Mouse (Mus musculus): ENCODE data around the gene Mov10l1. TPM values are rescaled to one million over a fixed set of nuclear protein-coding genes. Genes with fewer than 3 reads are reported as not detected.
A peak's percentile ranks its signal among the peaks of the same experiment; 100 is the strongest.

Gene Mov10l1
- polyA plus RNA-seq, 1 experiment from 2014 or later: not detected

DNA sequence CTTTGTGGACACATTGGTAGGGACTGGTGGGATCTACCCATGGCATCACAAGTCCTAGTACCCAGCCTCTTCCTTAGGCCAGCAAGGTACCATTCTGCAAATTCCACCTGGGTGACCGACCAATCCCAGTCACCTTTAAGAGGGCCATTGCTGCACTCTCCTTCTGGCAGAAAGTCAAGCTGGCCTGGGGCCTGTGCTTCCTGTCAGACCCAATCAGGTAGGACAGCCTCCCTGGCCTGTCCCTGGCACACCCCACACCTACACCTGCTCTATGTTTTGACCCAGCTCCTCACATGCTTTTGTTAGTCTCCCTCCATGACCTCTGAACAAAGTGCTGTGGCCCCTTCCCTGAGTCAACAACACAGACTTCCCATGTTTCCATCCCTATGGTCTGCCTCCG is 102.1 kb downstream of the Mov10l1 start:
- H3K27me3 ChIP-seq: no peaks in the 10 kb centered on the region
- H3K4me1 ChIP-seq (replicated peaks): peaks cover 14% of the 10 kb centered on the region
- 93% methylated on average over 2 of the region's 2 CpGs for WGBS
- H3K9me3 ChIP-seq: no peaks in the 10 kb centered on the region
- no peak overlapping the region for H3K4me2 ChIP-seq (replicated peaks)
- no peak overlapping the region for H3K4me3 ChIP-seq (replicated peaks)
- no peak overlapping the region for H3K27ac ChIP-seq
- peaks cover 67% of the 10 kb centered on the region for H3K36me3 ChIP-seq
- no peak overlapping the region for H3K9ac ChIP-seq (replicated peaks)
- ATAC-seq: no peak

- peaks cover 29% of the 10 kb centered on the region for H3K4me1 ChIP-seq (replicated peaks)
- H3K9ac ChIP-seq (replicated peaks): peak within 1 kb of the TSS; percentile 97
- H3K4me2 ChIP-seq (replicated peaks): peak within 1 kb of the TSS; percentile 90
- peaks cover 52% of the 10 kb centered on the region for H3K36me3 ChIP-seq
- H3K27ac ChIP-seq: peak within 1 kb of the TSS; percentile 86
- peak within 1 kb of the TSS; percentile 84 for H3K4me3 ChIP-seq (replicated peaks)
- peak; percentile 94 for ATAC-seq
- H3K9me3 ChIP-seq: no peaks in the 10 kb centered on the region
- 3% methylated on average over 29 of the region's 38 CpGs for WGBS
- H3K27me3 ChIP-seq: no peaks in the 10 kb centered on the region
Measured at GRCm38 (mm10) chr15:89088607-89089247, 106.0 kb downstream of the Mov10l1 start, which contains the start of gene Selenoo. Selenoo (plus strand) TSS chr15:89089084.

DNA sequence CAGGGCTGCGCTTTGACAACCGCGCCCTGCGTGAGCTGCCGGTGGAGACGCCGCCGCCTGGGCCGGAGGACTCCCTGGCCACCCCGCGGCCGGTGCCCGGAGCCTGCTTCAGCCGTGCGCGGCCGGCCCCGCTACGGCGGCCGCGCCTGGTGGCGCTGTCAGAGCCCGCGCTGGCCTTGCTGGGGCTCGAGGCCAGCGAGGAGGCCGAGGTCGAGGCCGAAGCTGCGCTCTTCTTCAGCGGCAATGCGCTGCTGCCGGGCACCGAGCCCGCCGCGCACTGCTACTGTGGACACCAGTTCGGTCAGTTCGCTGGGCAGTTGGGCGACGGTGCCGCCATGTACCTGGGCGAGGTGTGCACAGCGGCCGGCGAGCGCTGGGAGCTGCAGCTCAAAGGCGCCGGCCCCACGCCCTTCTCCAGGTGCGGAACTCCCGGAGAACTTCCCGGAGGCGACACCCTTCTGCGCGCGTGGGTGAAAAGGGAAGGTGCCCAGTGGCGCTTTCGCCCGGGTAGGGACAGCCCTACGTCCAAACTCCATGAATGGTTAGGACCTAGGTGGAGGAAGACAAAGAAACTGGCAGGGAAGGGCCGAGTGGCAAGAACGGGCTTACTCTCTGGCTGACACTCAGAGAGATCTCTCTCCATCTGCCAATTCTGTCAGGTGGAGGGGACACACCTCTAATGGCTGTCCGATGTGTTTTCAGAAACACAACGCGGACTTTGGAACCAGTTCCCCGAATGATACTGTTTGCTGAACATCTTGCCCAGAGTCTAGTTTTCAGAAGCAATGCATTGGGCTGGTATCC is 106.7 kb downstream of the Mov10l1 start:
- peak overlapping the region; percentile 84 for H3K4me3 ChIP-seq (replicated peaks)
- peaks cover 29% of the 10 kb centered on the region for H3K4me1 ChIP-seq (replicated peaks)
- peak; percentile 75 for ATAC-seq
- H3K27ac ChIP-seq: peak overlapping the region; percentile 86
- peaks cover 52% of the 10 kb centered on the region for H3K36me3 ChIP-seq
- H3K9me3 ChIP-seq: no peaks in the 10 kb centered on the region
- H3K4me2 ChIP-seq (replicated peaks): peak overlapping the region; percentile 90
- H3K27me3 ChIP-seq: no peaks in the 10 kb centered on the region
- H3K9ac ChIP-seq (replicated peaks): peak overlapping the region; percentile 97
- 4% methylated on average over 67 of the region's 68 CpGs for WGBS

GRCm38 (mm10) chr15:89090662-89091061 is 108.0 kb downstream of the Mov10l1 start:
- H3K9me3 ChIP-seq: no peaks in the 10 kb centered on the region
- no peak for ATAC-seq
- H3K4me2 ChIP-seq (replicated peaks): peak overlapping the region; percentile 90
- WGBS: 94% methylated on average over 4 of the region's 4 CpGs
- no peak overlapping the region for H3K9ac ChIP-seq (replicated peaks)
- no peak overlapping the region for H3K27ac ChIP-seq
- H3K4me3 ChIP-seq (replicated peaks): peak overlapping the region; percentile 84
- H3K36me3 ChIP-seq: peaks cover 52% of the 10 kb centered on the region
- H3K4me1 ChIP-seq (replicated peaks): peaks cover 29% of the 10 kb centered on the region
- no peaks in the 10 kb centered on the region for H3K27me3 ChIP-seq

DNA sequence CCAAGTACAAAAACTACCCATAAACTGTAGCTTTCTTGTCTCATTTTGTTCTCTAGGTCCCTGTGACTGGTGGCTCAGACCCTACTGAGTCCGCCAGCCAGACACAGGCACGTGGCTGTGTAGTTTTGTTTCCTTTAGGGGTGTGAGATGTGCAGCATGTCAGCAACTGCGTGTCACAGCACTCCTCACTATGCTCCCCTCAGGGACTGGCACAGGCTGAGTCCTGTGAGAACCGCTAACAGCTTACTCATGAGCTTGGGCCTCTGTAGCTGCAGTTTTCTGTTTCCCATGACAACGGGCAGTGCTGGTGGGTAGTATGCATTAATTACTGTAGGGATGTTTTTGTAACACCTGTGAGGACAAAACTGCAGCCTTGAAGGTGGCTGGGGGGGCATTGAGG is 109.5 kb downstream of the Mov10l1 start:
- peaks cover 52% of the 10 kb centered on the region for H3K36me3 ChIP-seq
- ATAC-seq: no peak
- H3K27ac ChIP-seq: no peak overlapping the region
- H3K27me3 ChIP-seq: no peaks in the 10 kb centered on the region
- peaks cover 29% of the 10 kb centered on the region for H3K4me1 ChIP-seq (replicated peaks)
- 75% methylated on average over 5 of the region's 5 CpGs for WGBS
- no peak overlapping the region; the same call in 1 of the 2 replicates for H3K9ac ChIP-seq (replicated peaks)
- no peaks in the 10 kb centered on the region for H3K9me3 ChIP-seq
- no peak overlapping the region for H3K4me2 ChIP-seq (replicated peaks)
- H3K4me3 ChIP-seq (replicated peaks): no peak overlapping the region

- H3K36me3 ChIP-seq: peaks cover 100% of the 10 kb centered on the region
- H3K4me2 ChIP-seq (replicated peaks): no peak overlapping the region
- H3K4me3 ChIP-seq (replicated peaks): no peak overlapping the region
- no peak overlapping the region for H3K9ac ChIP-seq (replicated peaks)
- H3K9me3 ChIP-seq: no peaks in the 10 kb centered on the region
- no peak for ATAC-seq
- 93% methylated on average over 5 of the region's 5 CpGs for WGBS
- H3K4me1 ChIP-seq (replicated peaks): no peaks in the 10 kb centered on the region
- no peak overlapping the region for H3K27ac ChIP-seq
- H3K27me3 ChIP-seq: no peaks in the 10 kb centered on the region
Measured at GRCm38 (mm10) chr15:89097450-89097849, 114.7 kb downstream of the Mov10l1 start.

DNA sequence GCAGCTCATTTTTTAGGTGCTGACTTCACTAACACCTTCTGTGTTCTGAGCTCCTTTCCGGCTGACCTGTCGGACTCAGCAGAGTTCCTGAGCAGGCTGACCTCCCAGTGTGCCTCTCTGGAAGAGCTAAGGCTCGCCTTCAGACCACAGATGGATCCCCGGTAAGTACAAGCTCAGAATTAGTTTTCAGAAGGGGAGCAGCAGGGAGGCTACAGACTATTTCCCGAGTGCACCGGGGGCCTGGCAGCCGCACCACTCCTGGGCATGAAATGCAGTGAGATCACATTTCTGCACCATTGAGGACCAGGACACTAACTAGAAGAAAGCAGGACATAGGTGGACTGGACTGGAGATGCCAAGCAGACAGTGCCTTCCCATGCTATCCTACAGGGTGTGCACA is 115.9 kb downstream of the Mov10l1 start:
- Histone ChIP-seq H3K4me2 (replicated peaks) (no peak overlapping the region), H3K9me3 (no peaks in the 10 kb centered on the region), H3K4me3 (replicated peaks) (no peak overlapping the region), H3K4me1 (replicated peaks) (no peaks in the 10 kb centered on the region), H3K27me3 (no peaks in the 10 kb centered on the region), H3K27ac (no peak overlapping the region), H3K9ac (replicated peaks) (no peak overlapping the region), H3K36me3 (peaks cover 100% of the 10 kb centered on the region)
- ATAC-seq: no peak
- WGBS: 90% methylated on average over 7 of the region's 7 CpGs

GRCm38 (mm10) chr15:89100823-89101222 is 118.1 kb downstream of the Mov10l1 start:
- WGBS: 93% methylated on average over 12 of the region's 12 CpGs
- no peak for ATAC-seq
- no peaks in the 10 kb centered on the region for H3K4me1 ChIP-seq (replicated peaks)
- no peak overlapping the region for H3K9ac ChIP-seq (replicated peaks)
- H3K36me3 ChIP-seq: peaks cover 100% of the 10 kb centered on the region
- no peak overlapping the region for H3K27ac ChIP-seq
- H3K9me3 ChIP-seq: no peaks in the 10 kb centered on the region
- no peaks in the 10 kb centered on the region for H3K27me3 ChIP-seq
- no peak overlapping the region for H3K4me3 ChIP-seq (replicated peaks)
- H3K4me2 ChIP-seq (replicated peaks): no peak overlapping the region

DNA sequence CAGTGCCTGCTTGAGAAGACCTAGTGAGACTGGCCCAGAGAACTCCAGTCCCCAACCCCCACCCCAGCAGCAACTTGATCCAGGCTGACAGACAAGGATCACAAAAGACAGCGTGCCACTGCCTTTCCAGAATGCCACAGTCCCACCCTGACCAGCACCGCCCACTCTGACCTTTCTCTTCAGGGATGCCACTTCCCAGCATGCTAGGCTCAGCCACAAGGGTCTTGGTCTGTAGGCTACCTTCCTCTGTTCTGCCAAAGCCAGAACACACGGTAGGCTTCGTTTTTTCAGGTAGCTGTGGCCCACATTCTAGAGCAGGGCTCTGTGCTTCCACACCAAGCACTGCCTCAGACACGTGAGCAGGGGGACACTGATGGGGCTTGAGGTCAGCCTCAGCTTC is 119.9 kb downstream of the Mov10l1 start:
- ATAC-seq: no peak
- no peak overlapping the region for H3K4me3 ChIP-seq (replicated peaks)
- no peak overlapping the region for H3K4me2 ChIP-seq (replicated peaks)
- H3K4me1 ChIP-seq (replicated peaks): no peaks in the 10 kb centered on the region
- peaks cover 100% of the 10 kb centered on the region for H3K36me3 ChIP-seq
- H3K27ac ChIP-seq: no peak overlapping the region
- H3K9ac ChIP-seq (replicated peaks): no peak overlapping the region
- no peaks in the 10 kb centered on the region for H3K9me3 ChIP-seq
- WGBS: 55% methylated on average over 5 of the region's 5 CpGs
- H3K27me3 ChIP-seq: no peaks in the 10 kb centered on the region

GRCm38 (mm10) chr15:89103921-89104320 is 121.2 kb downstream of the Mov10l1 start:
- Histone ChIP-seq H3K27ac (no peak overlapping the region), H3K27me3 (no peaks in the 10 kb centered on the region), H3K4me1 (replicated peaks) (no peaks in the 10 kb centered on the region), H3K4me2 (replicated peaks) (no peak overlapping the region), H3K4me3 (replicated peaks) (no peak overlapping the region), H3K9me3 (no peaks in the 10 kb centered on the region), H3K36me3 (peaks cover 100% of the 10 kb centered on the region), H3K9ac (replicated peaks) (no peak overlapping the region)
- ATAC-seq: no peak
- WGBS: 86% methylated on average over 10 of the region's 10 CpGs

DNA sequence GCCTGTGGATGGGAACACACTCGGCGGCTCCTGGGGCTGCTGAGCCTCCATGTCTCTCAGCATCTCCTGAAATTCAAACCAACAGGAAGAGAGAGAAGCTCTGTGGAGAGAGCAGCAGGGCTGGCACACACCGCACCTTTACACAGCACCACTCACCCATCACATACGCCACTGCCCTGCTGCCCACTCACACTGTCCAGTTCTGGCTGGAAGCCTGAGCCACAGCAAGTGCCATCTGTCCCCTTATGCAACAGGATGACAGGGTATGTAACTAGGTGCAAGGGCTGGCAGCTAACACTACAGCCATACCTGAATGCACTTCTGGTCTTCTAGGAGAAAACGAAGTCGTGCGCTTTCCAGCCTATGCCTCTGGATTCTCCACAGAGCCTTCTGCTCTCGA is 121.7 kb downstream of the Mov10l1 start:
- Histone ChIP-seq H3K9ac (replicated peaks) (no peak overlapping the region), H3K27me3 (no peaks in the 10 kb centered on the region), H3K9me3 (no peaks in the 10 kb centered on the region), H3K27ac (no peak overlapping the region), H3K4me2 (replicated peaks) (no peak overlapping the region), H3K36me3 (peaks cover 100% of the 10 kb centered on the region), H3K4me3 (replicated peaks) (no peak overlapping the region), H3K4me1 (replicated peaks) (no peaks in the 10 kb centered on the region)
- 94% methylated on average over 8 of the region's 8 CpGs for WGBS
- no peak for ATAC-seq
